Mouse (Mus musculus) mature B cell (primary cell): Measurements from ENCODE around the gene Slc35f5.
"Not testable (repeated sequence)": the region's sequence is repeated elsewhere in the genome, so short reads cannot be mapped to it uniquely, and the experiment has no call there.

ENCODE experiments used
- in situ Hi-C: fragments of 300-500 bp; cut with MboI; formaldehyde crosslinking; loops from 2 replicates; pipeline ENCODE4 v1.14.3; 2019

Slc35f5 gene

GRCm38 (mm10) chr1:125560259-125561192, at the start of gene Slc35f5:
Slc35f5 (plus strand) TSS chr1:125560595.
- in situ Hi-C loops, result loop anchor here (10.0 kb wide), 1 partner anchor 166 kb away; no protein-coding TSS in a partner anchor

DNA sequence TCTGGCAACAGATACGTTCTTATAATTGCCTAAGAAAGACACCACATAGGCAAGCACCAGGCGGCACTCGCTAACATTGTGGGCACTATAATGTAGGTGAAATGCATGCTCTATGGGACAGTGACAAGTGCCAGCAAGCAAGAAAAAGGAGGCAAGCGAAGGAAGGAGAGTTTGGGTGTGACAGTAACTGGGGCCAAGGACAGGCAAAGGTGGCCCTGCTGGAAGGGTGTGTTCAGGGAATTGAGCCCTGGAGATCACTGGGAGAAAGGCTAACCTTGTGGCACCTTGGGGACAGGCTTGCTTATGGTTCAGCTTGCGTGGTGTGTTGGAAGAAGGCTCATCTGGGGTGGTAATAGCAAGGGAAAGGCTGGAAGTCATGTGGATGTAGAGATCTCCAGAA, 45.7 kb upstream of the Slc35f5 start:
- in situ Hi-C loops, result no loop called here

GRCm38 (mm10) chr1:125516910-125517659, 43.3 kb upstream of the Slc35f5 start:
- in situ Hi-C loops, result no loop called here

DNA sequence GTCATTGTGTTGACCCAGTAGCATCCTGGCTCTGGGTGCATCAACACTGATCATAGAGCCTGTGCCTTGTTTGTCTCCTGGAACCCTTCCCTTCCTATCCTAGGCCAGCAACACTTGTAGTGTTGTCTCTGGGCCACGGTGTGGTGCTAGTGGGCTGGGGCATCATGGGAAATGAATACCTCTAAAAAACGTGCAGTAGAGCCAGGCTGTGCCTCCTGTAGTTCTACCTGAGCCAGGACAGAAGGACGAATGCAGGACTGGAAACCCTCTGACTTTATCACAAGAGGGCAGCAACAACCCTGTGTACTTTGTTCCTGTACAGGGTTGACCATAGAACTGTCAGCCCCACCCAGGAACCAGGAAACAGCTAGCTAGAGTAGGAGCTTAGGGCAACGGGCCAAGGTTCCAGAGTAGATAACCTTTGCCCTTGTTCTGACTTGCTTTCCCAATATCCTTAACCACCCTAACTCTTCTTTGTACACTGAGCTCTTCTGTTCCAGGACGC, 41.2 kb upstream of the Slc35f5 start:
- in situ Hi-C loops, result no loop called here

DNA sequence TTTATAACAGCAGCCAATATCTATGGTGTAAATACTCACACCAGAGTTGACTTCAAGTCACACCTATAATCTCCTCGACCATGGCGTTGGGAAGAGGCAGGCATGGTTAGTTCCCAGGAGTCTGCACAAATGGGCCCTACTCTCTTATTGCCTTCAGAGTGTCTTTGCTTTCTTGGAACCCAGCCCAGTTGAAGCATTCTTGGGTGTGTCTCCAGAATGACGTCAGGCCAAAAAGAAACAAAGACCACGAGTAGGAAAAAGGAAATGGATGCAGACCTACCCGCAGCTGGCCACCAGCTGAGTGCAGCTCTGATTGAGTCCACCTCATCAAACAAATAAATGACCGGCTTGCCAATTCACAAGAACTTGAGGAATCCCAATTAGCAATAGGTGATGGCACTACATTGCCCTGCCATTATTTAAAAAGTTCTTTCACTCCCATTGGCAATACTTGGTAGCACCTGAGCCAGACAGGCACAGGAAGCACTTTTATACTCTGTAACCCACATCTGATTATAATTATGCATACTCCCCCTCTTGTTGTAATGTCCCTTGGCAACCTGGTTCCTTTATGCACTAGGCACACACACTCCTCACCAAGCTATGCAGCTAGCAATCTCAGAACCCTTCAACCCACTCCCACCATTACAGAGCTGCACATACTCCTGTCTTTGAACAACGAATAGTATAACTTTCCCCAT, 34.3 kb upstream of the Slc35f5 start:
- in situ Hi-C loops, result no loop called here

GRCm38 (mm10) chr1:125526666-125527004, 33.8 kb upstream of the Slc35f5 start:
- in situ Hi-C loops, result no loop called here

- in situ Hi-C loops, result no loop called here
Measured at GRCm38 (mm10) chr1:125527364-125527763, 33.0 kb upstream of the Slc35f5 start.

- in situ Hi-C loops, result not testable (repeated sequence)
Measured at GRCm38 (mm10) chr1:125533180-125533912, 27.0 kb upstream of the Slc35f5 start.

GRCm38 (mm10) chr1:125537131-125537530, 23.3 kb upstream of the Slc35f5 start:
- in situ Hi-C loops, result no loop called here

GRCm38 (mm10) chr1:125537776-125538175, 22.6 kb upstream of the Slc35f5 start:
- in situ Hi-C loops, result no loop called here

DNA sequence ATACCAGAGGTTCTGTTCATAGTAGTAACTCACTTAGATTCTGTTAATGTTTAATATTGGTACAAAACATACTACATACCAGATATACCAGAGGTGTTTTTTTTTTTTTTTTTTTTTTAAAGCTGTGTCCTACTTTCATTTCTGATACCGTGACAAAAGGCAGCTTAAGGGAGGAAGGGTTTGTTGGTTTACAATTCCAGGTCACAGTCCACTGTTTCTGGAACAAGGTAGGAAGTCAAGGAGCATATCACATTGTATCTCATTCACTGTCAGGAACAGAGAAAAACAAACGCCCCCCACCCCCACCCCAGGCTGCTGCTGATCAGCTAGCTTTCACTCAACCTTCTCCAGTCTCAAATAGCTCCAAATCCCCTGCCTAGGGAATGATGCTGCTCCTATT, 21.1 kb upstream of the Slc35f5 start:
- in situ Hi-C loops, result no loop called here

- in situ Hi-C loops, result no loop called here
Measured at GRCm38 (mm10) chr1:125542008-125542999, 18.1 kb upstream of the Slc35f5 start.

DNA sequence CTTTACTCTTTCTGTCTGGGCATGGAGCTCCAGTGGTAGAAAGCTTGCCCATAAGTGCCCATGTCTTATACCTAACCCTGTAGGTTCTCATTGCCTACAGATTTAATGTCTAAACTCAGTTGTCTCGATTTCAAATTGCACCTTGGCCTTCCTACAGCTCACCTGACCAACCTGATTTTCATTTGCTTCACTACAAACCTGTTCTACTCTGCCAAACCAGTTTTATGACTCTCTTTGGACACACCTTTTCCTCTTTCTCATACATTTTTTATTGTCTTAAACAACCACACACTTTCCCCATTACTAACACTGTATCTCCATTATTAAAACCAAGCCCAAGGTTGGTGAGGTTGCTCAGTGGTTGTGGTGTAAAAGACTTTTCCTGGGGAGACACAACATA, 10.5 kb upstream of the Slc35f5 start:
- in situ Hi-C loops, result no loop called here

DNA sequence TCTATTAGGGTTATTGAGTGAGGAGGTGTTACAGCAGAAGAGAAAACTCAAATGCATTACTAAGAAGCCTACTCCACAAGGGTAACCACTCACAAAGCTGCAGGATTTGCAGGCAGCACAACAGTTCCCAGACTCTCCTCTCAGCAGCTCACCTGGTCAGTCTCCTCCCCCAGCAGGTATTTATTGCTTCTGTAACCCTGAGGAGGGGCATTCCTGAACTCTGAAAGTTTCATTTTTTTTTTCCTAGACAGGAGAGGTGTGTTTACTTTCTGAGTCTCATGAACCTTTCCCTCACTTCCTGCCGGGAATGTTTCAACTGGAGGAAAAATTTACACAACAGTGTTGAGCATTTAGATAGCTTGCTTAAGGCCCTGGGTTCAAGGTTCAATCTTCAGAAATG, 10.0 kb upstream of the Slc35f5 start:
- in situ Hi-C loops, result no loop called here

DNA sequence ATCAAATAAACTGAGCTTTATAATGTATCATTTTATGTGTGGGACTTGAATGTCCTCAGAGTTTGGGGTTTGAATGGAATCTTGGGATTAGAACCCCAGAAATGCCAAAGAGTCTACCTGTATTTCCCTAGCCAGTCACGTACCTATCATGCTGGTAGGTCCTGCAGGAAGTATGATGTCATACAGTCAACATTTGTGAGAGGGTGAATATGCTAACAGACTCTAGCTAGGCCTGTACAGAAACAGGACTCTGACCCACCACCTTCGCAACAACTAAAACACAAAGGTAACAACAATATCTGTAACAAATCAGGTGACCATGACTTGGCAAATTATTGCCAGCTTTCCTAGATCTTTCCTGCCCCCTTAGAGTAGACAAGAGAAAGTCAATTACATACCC, 8.8 kb upstream of the Slc35f5 start:
- in situ Hi-C loops, result no loop called here

- in situ Hi-C loops, result no loop called here
Measured at GRCm38 (mm10) chr1:125559261-125559660, 1.1 kb upstream of the Slc35f5 start.

- in situ Hi-C loops, result loop anchor here (10.0 kb wide), 1 partner anchor 165 kb away; no protein-coding TSS in a partner anchor
Measured at GRCm38 (mm10) chr1:125559721-125560120, 674 bp upstream of the Slc35f5 start.

GRCm38 (mm10) chr1:125561206-125561605, 811 bp downstream of the Slc35f5 start:
- in situ Hi-C loops, result loop anchor here (10.0 kb wide), 1 partner anchor 166 kb away; no protein-coding TSS in a partner anchor

GRCm38 (mm10) chr1:125561841-125562240, 1.4 kb downstream of the Slc35f5 start:
- in situ Hi-C loops, result loop anchor here (10.0 kb wide), 1 partner anchor 167 kb away; no protein-coding TSS in a partner anchor

DNA sequence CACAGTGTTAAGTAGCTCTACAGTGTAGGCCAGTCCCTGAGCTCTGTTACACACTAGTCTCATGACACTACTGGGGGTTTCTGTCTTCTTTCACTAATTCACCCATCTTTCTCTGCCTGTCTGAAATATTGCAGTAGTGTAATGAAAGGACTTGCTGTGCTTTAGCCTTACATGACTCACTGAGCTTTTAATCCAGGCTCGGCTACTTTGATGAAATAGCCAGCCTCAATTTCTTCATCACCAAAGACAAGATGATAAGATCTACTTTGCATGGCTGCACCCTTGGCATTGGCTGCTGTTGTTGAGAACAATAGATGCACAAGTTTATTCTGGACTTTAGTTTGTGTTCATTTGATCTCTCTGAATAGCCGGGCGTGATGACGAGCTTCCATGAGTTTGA, 7.7 kb downstream of the Slc35f5 start:
- in situ Hi-C loops, result loop anchor here (10.0 kb wide), 1 partner anchor 173 kb away; no protein-coding TSS in a partner anchor
